8 mouse cellular contexts compared by ENCODE assay signal in genomic region chrX:48455018-48455417, GRCm38 (mm10). TPM values are rescaled to one million over a fixed set of nuclear protein-coding genes. Genes with fewer than 3 reads are reported as not detected.
DNase-seq lines count a peak whose midpoint lies in the region; ATAC-seq and TF ChIP-seq lines count a peak whose summit lies in the region.

No protein-coding gene starts in this region.

- H3K4me1 ChIP-seq in kidney, embryonic 14.5 days (ENCODE audit: control insufficient read depth, insufficient read depth, low read length) = peaks cover 3% of the 10 kb centered on the region; the same call in 1 of the 2 replicates
- peaks cover 9 to 29% of the 10 kb centered on the region in 2 experiments for H3K4me1 ChIP-seq in CH12.LX (ENCODE audit: control insufficient read depth in 1 of 2, insufficient read depth in 2 of 2)
- no peaks in the 10 kb centered on the region for H3K4me1 ChIP-seq in embryonic facial prominence, embryonic 14.5 days (ENCODE audit: control insufficient read depth, insufficient read depth, low read length)
- peaks cover 9% of the 10 kb centered on the region for H3K4me1 ChIP-seq in liver, embryonic 16.5 days (ENCODE audit: control insufficient read depth, low read depth, low read length)

- no peak for DNase-seq in kidney, adult 9 months
- no peak for DNase-seq in CH12.LX (ENCODE audit: extremely low read depth)
- DNase-seq in embryonic facial prominence, embryonic 14.5 days (ENCODE audit: low spot score) = no peak
- no peak for DNase-seq in cerebellum, adult 9-11 months
- DNase-seq in left cerebral cortex, postnatal 4 days = no peak

- no peaks in the 10 kb centered on the region for H3K27me3 ChIP-seq in kidney, embryonic 14.5 days (ENCODE audit: control insufficient read depth, insufficient read depth, low read length)
- no peaks in the 10 kb centered on the region for H3K27me3 ChIP-seq in CH12.LX (replicated peaks)
- no peaks in the 10 kb centered on the region for H3K27me3 ChIP-seq in embryonic facial prominence, embryonic 14.5 days (replicated peaks; ENCODE audit: control insufficient read depth, insufficient read depth, low read length)
- H3K27me3 ChIP-seq in liver, embryonic 16.5 days (ENCODE audit: control insufficient read depth, insufficient read depth, low read depth, low read length) = peaks cover 3% of the 10 kb centered on the region

- no peaks in the 10 kb centered on the region for H3K36me3 ChIP-seq in kidney, embryonic 14.5 days (ENCODE audit: control insufficient read depth, insufficient read depth, low read length)
- peaks cover 0 to 2% of the 10 kb centered on the region in 2 experiments for H3K36me3 ChIP-seq in CH12.LX (replicated peaks in 1 of 2; ENCODE audit: control insufficient read depth in 1 of 2, insufficient read depth in 1 of 2, low read length in 1 of 2)
- H3K36me3 ChIP-seq in embryonic facial prominence, embryonic 14.5 days (ENCODE audit: control insufficient read depth, insufficient read depth, low read length) = no peaks in the 10 kb centered on the region
- no peaks in the 10 kb centered on the region for H3K36me3 ChIP-seq in liver, embryonic 16.5 days (ENCODE audit: control insufficient read depth, insufficient read depth)

- peaks cover 9% of the 10 kb centered on the region for H3K79me2 ChIP-seq in CH12.LX (replicated peaks; ENCODE audit: control insufficient read depth, extremely low read depth, insufficient read depth, poor library complexity, severe bottlenecking)

- ATAC-seq in kidney, embryonic 14.5 days (ENCODE audit: low FRiP score, low TSS enrichment) = no peak
- ATAC-seq in embryonic facial prominence, embryonic 14.5 days (ENCODE audit: low read depth) = no peak
- ATAC-seq in liver, embryonic 16.5 days (ENCODE audit: low read depth) = no peak
- ATAC-seq in granulocyte monocyte progenitor cell, adult 5-6 weeks (replicated peaks; ENCODE audit: poor library complexity, severe bottlenecking) = no peak

- H3K27ac ChIP-seq in kidney, embryonic 14.5 days (ENCODE audit: low read depth, low read length) = no peak overlapping the region
- no peak overlapping the region for H3K27ac ChIP-seq in CH12.LX (ENCODE audit: insufficient read depth, low read depth)
- H3K27ac ChIP-seq in embryonic facial prominence, embryonic 14.5 days (replicated peaks; ENCODE audit: low read depth, low read length) = no peak overlapping the region
- H3K27ac ChIP-seq in liver, embryonic 16.5 days (ENCODE audit: low read length) = no peak overlapping the region

- peak overlapping the region; percentile 46; the same call in 1 of the 2 replicates for H3K4me3 ChIP-seq in kidney, embryonic 14.5 days (ENCODE audit: low read length)
- no peak overlapping the region for H3K4me3 ChIP-seq in CH12.LX (replicated peaks in 1 of 3; ENCODE audit: low read depth in 2 of 3, low read length in 2 of 3, poor library complexity in 1 of 3)
- no peak overlapping the region for H3K4me3 ChIP-seq in embryonic facial prominence, embryonic 14.5 days (ENCODE audit: low read depth, low read length)
- H3K4me3 ChIP-seq in liver, embryonic 16.5 days (ENCODE audit: low read depth, low read length) = 0 out of 2 replicates have a peak overlapping the region, but pooled peaks have one; percentile 70

- dilution Hi-C loops in CH12.LX (cut with MboI; ENCODE audit: extremely low pct_ligation_motif_present, extremely low pct_unique_long_range_greater_than_20kb, low sequenced_read_pairs) = no loop called here

- intact Hi-C loops in left cerebral cortex, postnatal 4 days (cut with DNase I) = no loop called here

- H3K9me3 ChIP-seq in kidney, embryonic 14.5 days (ENCODE audit: control insufficient read depth, low read length) = no peaks in the 10 kb centered on the region
- no peaks in the 10 kb centered on the region for H3K9me3 ChIP-seq in CH12.LX (replicated peaks; ENCODE audit: low read length)
- H3K9me3 ChIP-seq in embryonic facial prominence, embryonic 14.5 days (ENCODE audit: control insufficient read depth, low read length) = no peaks in the 10 kb centered on the region
- no peaks in the 10 kb centered on the region for H3K9me3 ChIP-seq in liver, embryonic 16.5 days (replicated peaks; ENCODE audit: control insufficient read depth, low read length)

- no peak for TF ChIP-seq POLR2A in CH12.LX (IDR thresholded peaks at IDR 0.05; ENCODE audit: low read depth, low read length)

- H3K9ac ChIP-seq in kidney, embryonic 14.5 days (ENCODE audit: low read depth, low read length) = no peak overlapping the region
- peak overlapping the region; percentile 28; the same call in 1 of the 2 replicates for H3K9ac ChIP-seq in CH12.LX (ENCODE audit: insufficient read depth, low read depth)
- no peak overlapping the region for H3K9ac ChIP-seq in embryonic facial prominence, embryonic 14.5 days (ENCODE audit: low read depth, low read length)
- H3K9ac ChIP-seq in liver, embryonic 16.5 days (ENCODE audit: low read depth, low read length) = no peak overlapping the region

- in situ Hi-C loops in CH12.LX (cut with MboI; ENCODE audit: low pct_ligation_motif_present, low pct_unique_long_range_greater_than_20kb, low sequenced_read_pairs) = no loop called here

- peak overlapping the region; percentile 42; the same call in 1 of the 2 replicates for H3K4me2 ChIP-seq in kidney, embryonic 14.5 days (replicated peaks; ENCODE audit: low read depth, low read length)
- H3K4me2 ChIP-seq in CH12.LX (ENCODE audit: insufficient read depth, low read depth, poor library complexity, severe bottlenecking) = peak overlapping the region; percentile 60
- peak overlapping the region; percentile 58; the same call in 1 of the 2 replicates for H3K4me2 ChIP-seq in embryonic facial prominence, embryonic 14.5 days (ENCODE audit: low read depth, low read length)
- H3K4me2 ChIP-seq in liver, embryonic 16.5 days (ENCODE audit: low read depth, low read length) = peak overlapping the region; percentile 61

- 38% methylated on average over 9 of the region's 9 CpGs for WGBS in kidney, embryonic 14.5 days
- 28% methylated on average over 9 of the region's 9 CpGs for WGBS in embryonic facial prominence, embryonic 14.5 days
- 24% methylated on average over 9 of the region's 9 CpGs for WGBS in liver, embryonic 16.5 days (ENCODE audit: insufficient replicate concordance)

- no peak for TF ChIP-seq EP300 in CH12.LX (IDR thresholded peaks at IDR 0.05; ENCODE audit: low read length)

- TF ChIP-seq CTCF in CH12.LX (conservative IDR thresholded peaks at IDR 0.05 in 1 of 2, IDR thresholded peaks at IDR 0.05 in 1 of 2; ENCODE audit: low read depth in 2 of 2, low read length in 2 of 2) = no peak

- no peak for TF ChIP-seq RAD21 in CH12.LX (IDR thresholded peaks at IDR 0.05; ENCODE audit: low read depth, low read length)

TF ChIP-seq in CH12.LX, 34 proteins besides CTCF, POLR2A, EP300 and RAD21:
- TF ChIP-seq MAZ (IDR thresholded peaks at IDR 0.05; ENCODE audit: low read depth, low read length) (no peak), NRF1 (IDR thresholded peaks at IDR 0.05; ENCODE audit: low read depth, low read length) (no peak), ZMIZ1 (IDR thresholded peaks at IDR 0.05; ENCODE audit: low read depth, low read length) (no peak), CHD2 (IDR thresholded peaks at IDR 0.05; ENCODE audit: low read length) (no peak), NELFE (IDR thresholded peaks at IDR 0.05; ENCODE audit: low read depth, low read length) (no peak), ZC3H11A (IDR thresholded peaks at IDR 0.05; ENCODE audit: low read depth, low read length) (no peak), ETS1 (conservative IDR thresholded peaks at IDR 0.05; ENCODE audit: low read depth, low read length) (no peak), PAX5 (IDR thresholded peaks at IDR 0.05; ENCODE audit: low read length) (no peak), MYC (IDR thresholded peaks at IDR 0.05; ENCODE audit: low read depth, low read length) (no peak), GABPA (IDR thresholded peaks at IDR 0.05; ENCODE audit: insufficient replicate concordance, low read depth, low read length) (no peak), ELF1 (IDR thresholded peaks at IDR 0.05; ENCODE audit: low read depth, low read length) (no peak), KAT2A (IDR thresholded peaks at IDR 0.05; ENCODE audit: insufficient replicate concordance, low read length) (no peak), MAX (IDR thresholded peaks at IDR 0.05; ENCODE audit: low read length) (no peak), TBP (conservative IDR thresholded peaks at IDR 0.05; ENCODE audit: low read depth, low read length) (no peak), MXI1 (IDR thresholded peaks at IDR 0.05; ENCODE audit: low read depth, low read length) (no peak)
TF ChIP-seq in CH12.LX: peak in this region for 0.

RNA-seq across cellular contexts. Expression of gene Elf4, which starts 7.9 kb away (rescaled TPM):
- 4.1 and 8.3 TPM in 2 replicates for polyA plus RNA-seq in kidney, embryonic 14.5 days (2014; fragmentation: Nextera tagmentation; extraction: Ambion mirVana)
- 4.8 and 5.3 TPM in 2 replicates for total RNA-seq in CH12.LX (2012; rRNA removed)
- 0.82 and 1.4 TPM in 2 replicates for total RNA-seq in CH12.LX (2014; rRNA removed)
- 10.1 and 12.4 TPM in 2 replicates for polyA plus RNA-seq in CH12.LX (2012; ENCODE audit: insufficient read length, low read depth)
- polyA plus RNA-seq in embryonic facial prominence, embryonic 14.5 days (2014; fragmentation: Nextera tagmentation; extraction: Ambion mirVana) = 11.5 and 12.7 TPM in 2 replicates
- polyA plus RNA-seq in liver, embryonic 16.5 days (2015; fragmentation: Nextera tagmentation; extraction: Ambion mirVana) = 1.9 and 2.8 TPM in 2 replicates
- total RNA-seq in granulocyte monocyte progenitor cell, adult 5-6 weeks (2014; fragmentation: Nextera tagmentation) = 45.1 and 47.2 TPM in 2 replicates
- 12.7 and 13.8 TPM in 2 replicates for total RNA-seq in granulocyte monocyte progenitor cell, adult 5-6 weeks (2017)
- total RNA-seq in left cerebral cortex, postnatal 4 days (2021) = 1 to 10 TPM; 1.1 to 1.5 TPM

RNA-seq across cellular contexts. Expression of gene Aifm1, which starts 58.3 kb away (rescaled TPM):
- polyA plus RNA-seq in kidney, embryonic 14.5 days (2014; fragmentation: Nextera tagmentation; extraction: Ambion mirVana) = 70.1 and 72.8 TPM in 2 replicates
- total RNA-seq in CH12.LX (2012; rRNA removed) (32.7 and 46.3 TPM in 2 replicates), CH12.LX (2014; rRNA removed) (30.3 and 32.0 TPM in 2 replicates)
- polyA plus RNA-seq in CH12.LX (2012; ENCODE audit: insufficient read length, low read depth) = 57.3 and 61.4 TPM in 2 replicates
- 57.4 and 63.5 TPM in 2 replicates for polyA plus RNA-seq in embryonic facial prominence, embryonic 14.5 days (2014; fragmentation: Nextera tagmentation; extraction: Ambion mirVana)
- 62.8 and 63.9 TPM in 2 replicates for polyA plus RNA-seq in liver, embryonic 16.5 days (2015; fragmentation: Nextera tagmentation; extraction: Ambion mirVana)
- total RNA-seq in granulocyte monocyte progenitor cell, adult 5-6 weeks (2014; fragmentation: Nextera tagmentation) = 67.0 TPM in 2 replicates
- 85.6 and 97.1 TPM in 2 replicates for total RNA-seq in granulocyte monocyte progenitor cell, adult 5-6 weeks (2017)
- 10 to 100 TPM; 22.3 to 25.2 TPM for total RNA-seq in left cerebral cortex, postnatal 4 days (2021)

Comparison
In these comparisons a context has a peak if more than half of its experiments do, and no peak if none do; other contexts are left out.
1. H3K4me3 ChIP-seq: peak in kidney, embryonic 14.5 days (single experiment) and liver, embryonic 16.5 days (single experiment); none in CH12.LX (0 of 3) and embryonic facial prominence, embryonic 14.5 days (single experiment).
2. Peak in every context shown above with its lines, with median percentiles within 50 percentile points of each other: H3K4me2 ChIP-seq.